Mouse (Mus musculus): ENCODE measurements around the gene Tcp10b. TPM values are rescaled to one million over a fixed set of nuclear protein-coding genes. Genes with fewer than 3 reads are reported as not detected.
"Not testable (repeated sequence)": the region's sequence is repeated elsewhere in the genome, so short reads cannot be mapped to it uniquely, and the experiment has no call there.

Gene Tcp10b
- polyA plus RNA-seq, 1 experiment from 2014 or later = 0.33 TPM

- not testable (repeated sequence) for H3K36me3 ChIP-seq
Measured at GRCm38 (mm10) chr17:13112504-13113291, 51.8 kb downstream of the Tcp10b start.

GRCm38 (mm10) chr17:13123308-13124038, 62.6 kb downstream of the Tcp10b start:
- not testable (repeated sequence) for H3K4me1 ChIP-seq (replicated peaks); H3K4me2 ChIP-seq; H3K4me3 ChIP-seq; ATAC-seq (ENCODE audit: low read depth); H3K27me3 ChIP-seq; H3K36me3 ChIP-seq; H3K9me3 ChIP-seq; H3K27ac ChIP-seq (replicated peaks); H3K9ac ChIP-seq
- 95% methylated on average over 2 of the region's 5 CpGs for WGBS

More at GRCm38 (mm10) chr17:13112504-13113291, 51.8 kb downstream of the Tcp10b start:
- H3K9ac ChIP-seq; H3K27me3 ChIP-seq; H3K27ac ChIP-seq (replicated peaks); H3K4me1 ChIP-seq (replicated peaks); H3K4me3 ChIP-seq; H3K4me2 ChIP-seq; H3K9me3 ChIP-seq: not testable (repeated sequence)
- 69% methylated on average over 3 of the region's 9 CpGs for WGBS
- ATAC-seq (ENCODE audit: low read depth) = peak; percentile 61; the same call in 1 of the 2 replicates

GRCm38 (mm10) chr17:13124241-13124640, 63.3 kb downstream of the Tcp10b start:
- 25% methylated on average over 2 of the region's 3 CpGs for WGBS
- not testable (repeated sequence) for H3K4me3 ChIP-seq; H3K9ac ChIP-seq; H3K9me3 ChIP-seq; H3K27ac ChIP-seq (replicated peaks); H3K27me3 ChIP-seq; H3K4me2 ChIP-seq; H3K36me3 ChIP-seq; H3K4me1 ChIP-seq (replicated peaks)
- 0 out of 2 replicates have a peak, but pooled peaks have one; percentile 48 for ATAC-seq (ENCODE audit: low read depth)

GRCm38 (mm10) chr17:13129324-13129723, 68.4 kb downstream of the Tcp10b start:
- H3K4me3 ChIP-seq; H3K9ac ChIP-seq; H3K9me3 ChIP-seq; H3K27me3 ChIP-seq; H3K4me1 ChIP-seq (replicated peaks); H3K4me2 ChIP-seq; ATAC-seq (ENCODE audit: low read depth); H3K36me3 ChIP-seq; H3K27ac ChIP-seq (replicated peaks): not testable (repeated sequence)
- no CpG with 5 or more reads among the region's 3 CpGs for WGBS

- not testable (repeated sequence) for H3K9me3 ChIP-seq; H3K4me2 ChIP-seq; ATAC-seq (ENCODE audit: low read depth); H3K27me3 ChIP-seq; H3K4me3 ChIP-seq; H3K27ac ChIP-seq (replicated peaks); H3K4me1 ChIP-seq (replicated peaks); H3K9ac ChIP-seq; H3K36me3 ChIP-seq
- WGBS = 82% methylated on average over 9 of the region's 11 CpGs
Measured at GRCm38 (mm10) chr17:13129737-13130465, 69.0 kb downstream of the Tcp10b start.

GRCm38 (mm10) chr17:13131710-13132109, 70.8 kb downstream of the Tcp10b start, which contains the start of gene Unc93a:
Gene Unc93a (minus strand): TSS chr17:13131810.
- H3K36me3 ChIP-seq; H3K9ac ChIP-seq; H3K4me1 ChIP-seq (replicated peaks); H3K27ac ChIP-seq (replicated peaks); H3K4me3 ChIP-seq; ATAC-seq (ENCODE audit: low read depth); H3K27me3 ChIP-seq; H3K9me3 ChIP-seq; H3K4me2 ChIP-seq: not testable (repeated sequence)
- WGBS = 75% methylated on average over 3 of the region's 4 CpGs

Other genes with a start within 250 kb of the Tcp10b start
- gene Mas1, start 193.0 kb upstream of the Tcp10b start, polyA plus RNA-seq (2015; fragmentation: Nextera tagmentation; extraction: Ambion mirVana) = 0.14 TPM in 1 of 2 replicates, not detected in the other
- not detected in 2 replicates for gene Mrgprh, start 185.1 kb upstream of the Tcp10b start, polyA plus RNA-seq (2015; fragmentation: Nextera tagmentation; extraction: Ambion mirVana)
- 1.9 and 2.5 TPM in 2 replicates for gene Pnldc1, start 150.9 kb upstream of the Tcp10b start, polyA plus RNA-seq (2015; fragmentation: Nextera tagmentation; extraction: Ambion mirVana)
- 410 and 432 TPM in 2 replicates for gene Tcp1, start 145.4 kb upstream of the Tcp10b start, polyA plus RNA-seq (2015; fragmentation: Nextera tagmentation; extraction: Ambion mirVana)
- 134 and 144 TPM in 2 replicates for gene Mrpl18, start 144.8 kb upstream of the Tcp10b start, polyA plus RNA-seq (2015; fragmentation: Nextera tagmentation; extraction: Ambion mirVana)
- gene Acat3, start 120.5 kb upstream of the Tcp10b start, polyA plus RNA-seq (2015; fragmentation: Nextera tagmentation; extraction: Ambion mirVana) = 0.39 and 1.1 TPM in 2 replicates
- gene Acat2, start 100.4 kb upstream of the Tcp10b start, polyA plus RNA-seq (2015; fragmentation: Nextera tagmentation; extraction: Ambion mirVana) = 306 and 330 TPM in 2 replicates
- gene Wtap, start 66.9 kb upstream of the Tcp10b start, polyA plus RNA-seq (2015; fragmentation: Nextera tagmentation; extraction: Ambion mirVana) = 136 and 148 TPM in 2 replicates
- gene Sod2, start 54.3 kb upstream of the Tcp10b start, polyA plus RNA-seq (2015; fragmentation: Nextera tagmentation; extraction: Ambion mirVana) = 116 and 132 TPM in 2 replicates
- gene Gpr31b, start 8.8 kb upstream of the Tcp10b start, polyA plus RNA-seq (2015; fragmentation: Nextera tagmentation; extraction: Ambion mirVana) = not detected in 2 replicates
- not detected in 2 replicates for gene Unc93a, start 70.7 kb downstream of the Tcp10b start, polyA plus RNA-seq (2015; fragmentation: Nextera tagmentation; extraction: Ambion mirVana)
- not detected in 2 replicates for gene Smok2a, start 160.1 kb downstream of the Tcp10b start, polyA plus RNA-seq (2015; fragmentation: Nextera tagmentation; extraction: Ambion mirVana)
- not detected in 2 replicates for gene Smok2b, start 169.2 kb downstream of the Tcp10b start, polyA plus RNA-seq (2015; fragmentation: Nextera tagmentation; extraction: Ambion mirVana)